Mouse (Mus musculus) cerebellum, adult 8-10 months (tissue): ENCODE results near the gene Bglap3.
"Not testable (repeated sequence)": the region's sequence is repeated elsewhere in the genome, so short reads cannot be mapped to it uniquely, and the experiment has no call there.

Source experiments
- DNase-seq: peaks from one replicate; pipeline ENCODE4 v3.0.0; 2022

Gene Bglap3

GRCm38 (mm10) chr3:88376644-88377043 is 4.1 kb upstream of the Bglap3 start:
- DNase-seq: not testable (repeated sequence)

- DNase-seq: not testable (repeated sequence)
These were observed 3.4 kb upstream of the Bglap3 start for GRCm38 (mm10) chr3:88375750-88376626.

GRCm38 (mm10) chr3:88368511-88368910 is 4.0 kb downstream of the Bglap3 start:
- DNase-seq: not testable (repeated sequence)

GRCm38 (mm10) chr3:88367517-88367916 is 5.0 kb downstream of the Bglap3 start:
- not testable (repeated sequence) for DNase-seq

GRCm38 (mm10) chr3:88366830-88367428 is 5.6 kb downstream of the Bglap3 start:
- DNase-seq: not testable (repeated sequence)

- no peak for DNase-seq
These were observed 6.7 kb downstream of the Bglap3 start for GRCm38 (mm10) chr3:88365705-88366361.

- no peak for DNase-seq
These were observed 8.2 kb downstream of the Bglap3 start, which contains the start of gene Paqr6 for GRCm38 (mm10) chr3:88364337-88364736. TSS of gene Paqr6 (plus strand) at chr3:88364584.

GRCm38 (mm10) chr3:88363700-88364099 is 8.8 kb downstream of the Bglap3 start:
- DNase-seq: no peak

GRCm38 (mm10) chr3:88361612-88362313 is 10.8 kb downstream of the Bglap3 start:
- DNase-seq: no peak

- no peak for DNase-seq
These were observed 11.4 kb downstream of the Bglap3 start for GRCm38 (mm10) chr3:88361096-88361495.

- no peak for DNase-seq
These were observed 12.6 kb downstream of the Bglap3 start for GRCm38 (mm10) chr3:88359989-88360388.

- no peak for DNase-seq
These were observed 13.0 kb downstream of the Bglap3 start for GRCm38 (mm10) chr3:88359584-88359983.

- DNase-seq: no peak
These were observed 18.0 kb downstream of the Bglap3 start for GRCm38 (mm10) chr3:88354396-88355165.

GRCm38 (mm10) chr3:88352907-88353306 is 19.6 kb downstream of the Bglap3 start:
- peak; percentile 53 for DNase-seq

- DNase-seq: no peak
These were observed 21.8 kb downstream of the Bglap3 start for GRCm38 (mm10) chr3:88350732-88351131.

- DNase-seq: no peak
These were observed 33.5 kb downstream of the Bglap3 start for GRCm38 (mm10) chr3:88339006-88339405.

- no peak for DNase-seq
These were observed 34.2 kb downstream of the Bglap3 start for GRCm38 (mm10) chr3:88338316-88338715.

GRCm38 (mm10) chr3:88337367-88338020 is 35.0 kb downstream of the Bglap3 start:
- DNase-seq: no peak

GRCm38 (mm10) chr3:88336058-88337013 is 36.2 kb downstream of the Bglap3 start, which contains the start of the genes Tmem79 and Smg5:
TSS of gene Tmem79 (minus strand) at chr3:88336148.
TSS of gene Smg5 (plus strand) at chr3:88336260.
- peak; percentile 97 for DNase-seq

- no peak for DNase-seq
These were observed 37.0 kb downstream of the Bglap3 start for GRCm38 (mm10) chr3:88335436-88336053.
